18 mouse cellular contexts compared by ENCODE assay signal in the genomic region with DNA sequence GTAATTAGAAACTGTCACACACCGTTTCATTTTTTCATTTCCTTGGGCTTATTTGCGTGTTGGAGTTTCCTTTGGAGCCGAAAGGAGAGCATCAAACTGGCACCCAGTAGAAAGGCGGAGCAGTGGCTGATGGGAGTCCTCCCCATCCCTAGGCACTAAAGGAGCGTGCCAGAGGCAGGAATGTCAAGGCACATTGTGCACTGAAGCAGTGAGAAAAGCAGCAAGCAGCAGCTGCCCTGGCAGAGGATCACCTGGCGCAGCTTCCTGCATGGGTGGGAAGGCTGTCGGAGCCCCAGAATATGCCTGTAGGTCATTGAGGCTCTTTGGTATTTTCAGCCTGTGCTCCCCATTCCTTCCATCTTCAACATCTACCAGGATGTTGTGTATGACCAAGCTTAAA.
DNase-seq lines count a peak whose midpoint lies in the region; ATAC-seq lines count a peak whose summit lies in the region.
"Had no signal": no experiment of that assay in that cellular context is flagged by ENCODE, and none has a peak within 500 bp of the region (broad histone marks: within the 10 kb centered on the region; RNA-seq: fewer than 3 reads in every experiment).

No protein-coding gene starts in this region.

- peak; percentile 27 for DNase-seq in gastrocnemius, postnatal 14 days
- DNase-seq in gastrocnemius, adult 8-10 months (ENCODE audit: low spot score in 2 of 2), result no peak
- peak; percentile 51 for DNase-seq in midbrain, embryonic 11.5 days (ENCODE audit: low spot score, missing footprints)
- no peak for DNase-seq in midbrain, embryonic 14.5 days
- DNase-seq in retina, embryonic 14.5 days (ENCODE audit: low spot score), result peak; percentile 9
- DNase-seq in thymus, postnatal 4 days, result peak; percentile 37
- DNase-seq in urinary bladder, adult 2 months (ENCODE audit: low spot score), result no peak
- DNase-seq: cerebellum, adult 9-10 months; embryo, embryonic 11 days; gastrocnemius, postnatal 25 days; heart, adult 2 months; heart, postnatal 36 days had no signal

- ATAC-seq in midbrain, embryonic 11.5 days (ENCODE audit: low FRiP score), result no peak
- no peak for ATAC-seq in midbrain, embryonic 14.5 days (ENCODE audit: low FRiP score, low TSS enrichment)
- ATAC-seq: intestine, embryonic 15.5 days had no signal

- no peaks in the 10 kb centered on the region for H3K9me3 ChIP-seq in midbrain, embryonic 11.5 days (ENCODE audit: control insufficient read depth, low read length)
- no peaks in the 10 kb centered on the region for H3K9me3 ChIP-seq in midbrain, embryonic 14.5 days (ENCODE audit: control insufficient read depth, low read length)
- H3K9me3 ChIP-seq: intestine, embryonic 15.5 days; limb, embryonic 15.5 days; liver, embryonic 15.5 days; midbrain, embryonic 10.5 days; neural tube, embryonic 13.5 days had no signal

- H3K27ac ChIP-seq in midbrain, embryonic 11.5 days (ENCODE audit: low read depth, low read length), result no peak overlapping the region
- H3K27ac ChIP-seq in midbrain, embryonic 14.5 days (replicated peaks; ENCODE audit: low read depth, low read length), result no peak overlapping the region
- H3K27ac ChIP-seq: heart, adult 2 months; intestine, embryonic 15.5 days; limb, embryonic 15.5 days; liver, embryonic 15.5 days; macrophage; midbrain, embryonic 10.5 days had no signal

- no peaks in the 10 kb centered on the region for H3K36me3 ChIP-seq in midbrain, embryonic 11.5 days (ENCODE audit: control insufficient read depth, insufficient read depth, low read length)
- no peaks in the 10 kb centered on the region for H3K36me3 ChIP-seq in midbrain, embryonic 14.5 days (ENCODE audit: control insufficient read depth, insufficient read depth, low read length)
- H3K36me3 ChIP-seq: intestine, embryonic 15.5 days; limb, embryonic 15.5 days; liver, embryonic 15.5 days; midbrain, embryonic 10.5 days; neural tube, embryonic 13.5 days had no signal

- intact Hi-C loops in gastrocnemius, postnatal 14 days (cut with DNase I; ENCODE audit: low total_unique reads), result no loop called here

- H3K4me1 ChIP-seq in midbrain, embryonic 11.5 days (ENCODE audit: control insufficient read depth, insufficient read depth, low read length), result no peaks in the 10 kb centered on the region; the same call in 1 of the 2 replicates
- H3K4me1 ChIP-seq in midbrain, embryonic 14.5 days (ENCODE audit: control insufficient read depth, insufficient read depth, low read length), result no peaks in the 10 kb centered on the region
- H3K4me1 ChIP-seq: intestine, embryonic 15.5 days; liver, embryonic 15.5 days had no signal

- no peak overlapping the region for H3K4me3 ChIP-seq in midbrain, embryonic 11.5 days (ENCODE audit: low read depth, low read length)
- H3K4me3 ChIP-seq in midbrain, embryonic 14.5 days (replicated peaks; ENCODE audit: low read depth, low read length), result no peak overlapping the region
- H3K4me3 ChIP-seq: heart, adult 2 months; intestine, embryonic 15.5 days; limb, embryonic 15.5 days; liver, embryonic 15.5 days; midbrain, embryonic 10.5 days; neural tube, embryonic 13.5 days had no signal

- H3K9ac ChIP-seq in midbrain, embryonic 11.5 days (ENCODE audit: low read length), result no peak overlapping the region
- H3K9ac ChIP-seq in midbrain, embryonic 14.5 days (replicated peaks; ENCODE audit: low read length), result no peak overlapping the region
- H3K9ac ChIP-seq: intestine, embryonic 15.5 days; limb, embryonic 15.5 days; liver, embryonic 15.5 days; neural tube, embryonic 13.5 days had no signal

- H3K4me2 ChIP-seq in midbrain, embryonic 11.5 days, result no peak overlapping the region
- no peak overlapping the region for H3K4me2 ChIP-seq in midbrain, embryonic 14.5 days (ENCODE audit: low read length)
- H3K4me2 ChIP-seq: intestine, embryonic 15.5 days; limb, embryonic 15.5 days; liver, embryonic 15.5 days; neural tube, embryonic 13.5 days had no signal

- H3K27me3 ChIP-seq in midbrain, embryonic 11.5 days (ENCODE audit: control insufficient read depth, insufficient read depth, low read length), result no peaks in the 10 kb centered on the region
- H3K27me3 ChIP-seq in midbrain, embryonic 14.5 days (ENCODE audit: control insufficient read depth, insufficient read depth, low read length), result no peaks in the 10 kb centered on the region
- H3K27me3 ChIP-seq: intestine, embryonic 15.5 days; limb, embryonic 15.5 days; liver, embryonic 15.5 days; neural tube, embryonic 13.5 days had no signal

- 87% methylated on average over 7 of the region's 7 CpGs for WGBS in midbrain, embryonic 11.5 days
- 84% methylated on average over 7 of the region's 7 CpGs for WGBS in midbrain, embryonic 14.5 days

Comparison
In these comparisons a context has a peak if more than half of its experiments do, and no peak if none do; other contexts are left out.
1. DNase-seq: peak in gastrocnemius, postnatal 14 days (single experiment), midbrain, embryonic 11.5 days (single experiment), retina, embryonic 14.5 days (single experiment) and thymus, postnatal 4 days (single experiment); none in gastrocnemius, adult 8-10 months (0 of 2), midbrain, embryonic 14.5 days (single experiment) and urinary bladder, adult 2 months (single experiment).